Mouse (Mus musculus): ENCODE results near the gene Mrgprb8.

Mrgprb8 gene

GRCm38 (mm10) chr7:48388226-48388625, at the start of gene Mrgprb8:
TSS of gene Mrgprb8 (plus strand) at chr7:48388526.
- 59% methylated on average over 2 of the region's 2 CpGs for WGBS

GRCm38 (mm10) chr7:48435936-48436335, 47.6 kb downstream of the Mrgprb8 start:
- WGBS: 72% methylated on average over 3 of the region's 3 CpGs

- 50% methylated on average over 3 of the region's 3 CpGs for WGBS
These were observed 48.3 kb downstream of the Mrgprb8 start for GRCm38 (mm10) chr7:48436581-48436980.
